Mouse (Mus musculus) WW6 (cell line): ENCODE data around the gene Hectd1.
A peak's percentile ranks its signal among the peaks of the same experiment; 100 is the strongest.

Source experiments
- DNase-seq: peaks from one replicate; pipeline ENCODE4 v3.0.0-alpha.2; 2013; ENCODE audit warnings: low read depth, low spot score

Gene Hectd1

DNA sequence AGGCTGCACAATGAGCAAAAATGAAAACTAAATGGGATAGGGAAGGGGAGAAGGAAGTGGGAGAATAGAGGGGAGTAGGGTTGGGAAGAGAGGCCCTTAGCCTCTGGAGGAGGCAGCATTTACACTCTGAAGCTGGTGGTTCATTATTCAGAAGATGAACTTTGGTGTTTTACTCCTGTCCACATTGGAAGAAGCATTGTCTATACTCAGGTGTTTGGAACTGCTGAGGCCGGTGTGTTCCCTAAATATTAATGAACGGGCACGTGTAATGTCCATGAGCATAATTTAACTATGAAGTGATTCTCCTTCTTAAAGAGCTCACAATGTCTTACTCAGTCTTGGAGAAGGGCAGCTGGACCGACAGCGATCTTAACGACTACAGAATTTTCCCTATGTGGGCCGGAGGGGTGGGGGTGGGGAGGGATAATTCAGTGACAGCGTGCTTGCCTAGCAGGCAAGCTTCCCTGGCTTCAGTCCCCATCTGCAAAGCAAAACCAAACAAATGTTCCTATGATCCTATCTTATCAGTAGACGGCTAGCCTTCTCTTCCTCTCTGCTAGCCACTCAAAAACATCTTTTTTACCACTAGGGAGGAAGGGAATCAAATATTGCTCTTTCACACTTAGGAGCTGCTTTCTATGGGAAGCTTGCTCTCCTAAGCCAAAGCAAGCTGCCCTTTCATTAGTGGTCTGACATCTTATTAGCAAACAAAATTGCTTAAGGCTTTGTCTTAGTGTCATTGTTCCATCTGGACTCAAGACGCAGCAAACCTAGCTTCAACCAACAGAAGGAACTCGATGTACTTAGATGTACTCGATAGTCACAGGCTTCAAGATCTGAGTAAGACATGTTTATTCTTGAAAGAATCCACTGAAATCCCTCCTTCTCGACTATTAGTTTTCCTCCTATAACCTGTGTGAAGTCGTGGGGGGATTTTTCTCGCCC, 14.5 kb upstream of the Hectd1 start:
- no peak for DNase-seq

DNA sequence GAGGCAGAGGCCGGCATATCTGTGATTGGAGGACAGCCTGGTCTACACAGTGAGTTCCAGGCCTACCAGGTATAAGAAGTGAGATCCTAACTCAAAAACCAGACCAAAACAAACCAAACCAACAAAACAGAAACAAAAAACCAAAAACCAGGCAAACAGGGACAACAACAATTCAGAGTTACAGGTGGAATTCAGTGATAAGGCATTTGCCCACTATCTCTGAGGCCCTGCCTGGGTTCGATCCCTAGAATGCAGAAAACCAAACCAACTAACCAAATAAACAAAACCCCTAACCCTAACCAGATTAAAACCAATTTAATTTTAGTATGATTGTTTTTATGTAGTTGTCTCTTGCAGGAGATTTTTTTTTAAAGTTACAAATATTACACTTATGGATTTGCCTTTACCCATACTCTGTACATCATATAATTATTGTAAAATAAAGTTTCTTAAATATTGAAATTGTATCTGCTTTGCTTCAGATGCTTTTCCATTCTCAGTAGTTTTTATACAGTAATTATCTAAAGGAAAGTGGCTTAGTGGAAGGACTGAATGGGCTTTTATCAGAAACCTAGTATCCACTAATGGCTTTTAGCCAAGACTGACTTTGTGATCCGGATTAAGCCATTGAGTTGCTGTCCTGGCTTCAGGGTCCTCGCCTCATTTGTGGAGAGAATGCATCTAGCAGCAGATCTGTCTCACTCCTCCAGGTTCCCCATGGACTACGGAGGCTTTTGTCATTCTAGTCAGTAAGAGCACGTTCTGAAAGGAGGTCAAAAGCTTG, 12.9 kb upstream of the Hectd1 start:
- no peak for DNase-seq

DNA sequence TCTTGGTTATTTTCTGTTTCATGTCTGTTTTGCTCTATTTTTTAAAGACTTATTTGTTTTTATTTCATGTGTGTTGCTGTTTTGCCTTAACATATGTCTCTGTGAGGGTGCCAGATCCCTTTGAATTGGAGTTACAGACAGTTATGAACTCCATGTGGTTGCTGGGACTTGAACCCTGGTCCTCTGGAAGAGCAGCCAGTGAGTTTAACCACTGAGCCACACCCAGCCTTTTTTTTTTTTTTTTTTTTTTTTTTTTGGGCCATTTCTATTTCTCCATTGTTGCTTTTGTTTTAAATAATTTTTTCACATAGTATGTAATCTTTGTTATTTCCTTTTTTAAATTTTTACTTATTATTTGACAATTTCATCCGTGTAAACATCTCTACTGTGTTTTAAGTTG, 10.5 kb upstream of the Hectd1 start:
- DNase-seq, result no peak

DNA sequence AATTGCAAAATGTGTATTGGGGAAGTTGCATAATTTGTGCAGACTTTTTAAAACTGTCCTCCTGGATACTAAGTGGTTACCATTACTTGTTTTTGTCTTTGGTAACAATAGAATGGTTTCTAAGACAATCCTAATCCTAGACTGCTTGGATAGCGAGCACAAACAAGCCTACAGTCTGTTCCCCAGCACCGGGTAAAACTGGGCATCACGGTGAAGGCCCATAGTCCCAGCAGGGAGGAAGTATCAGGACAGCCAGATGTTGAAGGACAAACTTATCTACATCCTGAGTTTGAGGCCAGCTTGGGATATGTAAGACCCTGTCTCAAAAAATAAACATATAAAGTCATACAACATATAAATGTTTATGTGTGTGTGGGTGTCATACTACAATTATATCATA, 5.9 kb upstream of the Hectd1 start:
- DNase-seq, result no peak

DNA sequence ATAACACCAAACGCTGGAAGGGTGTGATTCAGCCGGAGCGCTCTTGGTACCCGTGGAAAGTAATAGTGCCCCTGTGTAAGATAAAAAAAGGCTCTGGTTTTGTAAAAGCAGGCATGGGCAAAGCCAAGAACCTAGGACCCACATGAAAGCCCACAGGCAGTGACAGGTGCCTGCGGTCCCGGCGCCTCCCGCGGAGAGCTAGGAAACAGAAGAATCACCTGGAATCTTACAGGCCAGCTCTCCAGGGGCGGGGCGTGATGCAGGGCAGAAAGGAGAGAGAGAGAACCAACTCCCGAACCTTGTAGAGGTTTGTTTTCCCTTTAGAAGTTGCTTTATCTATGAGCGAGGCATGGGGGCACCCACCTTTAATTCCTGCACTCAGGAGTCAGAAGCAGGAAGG, 2.6 kb upstream of the Hectd1 start:
- DNase-seq, result no peak

DNA sequence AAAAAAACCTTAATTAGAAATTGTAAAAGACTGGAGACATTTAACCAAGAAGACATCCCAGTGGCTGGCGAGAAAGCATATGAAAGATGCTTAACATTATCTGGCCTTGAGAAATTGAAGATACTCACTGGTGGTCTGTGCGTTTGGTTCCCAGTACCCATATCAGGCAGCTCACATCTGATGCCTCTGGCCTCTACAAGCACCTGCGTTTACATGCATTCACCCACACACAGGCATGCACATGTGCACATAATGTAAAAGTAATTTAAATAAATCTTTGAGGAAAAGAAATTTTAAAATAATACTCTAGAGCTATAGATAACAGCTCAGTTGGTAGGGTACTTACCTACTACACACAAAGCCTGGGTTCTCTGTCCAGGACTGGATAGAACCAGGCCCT, 2.0 kb upstream of the Hectd1 start:
- no peak for DNase-seq

DNA sequence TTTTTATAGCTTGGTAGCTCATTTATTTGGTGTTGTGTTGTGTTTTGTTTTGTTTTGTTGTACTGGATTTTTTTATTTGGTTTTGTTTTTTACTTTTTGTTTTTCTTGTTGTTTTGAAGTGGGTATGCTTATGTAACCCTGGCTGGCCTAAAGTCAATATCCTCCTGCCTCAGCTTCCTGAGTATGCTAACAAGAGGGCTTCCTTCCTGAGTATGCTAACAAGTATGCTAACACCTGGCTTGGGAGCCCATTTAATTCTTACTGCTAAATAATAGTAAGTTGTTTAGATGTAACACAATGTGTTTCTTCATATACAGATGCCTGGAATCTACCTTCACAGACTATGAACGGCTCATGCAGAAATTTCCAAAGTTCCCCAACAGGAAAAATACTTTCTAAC, 1.3 kb upstream of the Hectd1 start:
- no peak for DNase-seq

DNA sequence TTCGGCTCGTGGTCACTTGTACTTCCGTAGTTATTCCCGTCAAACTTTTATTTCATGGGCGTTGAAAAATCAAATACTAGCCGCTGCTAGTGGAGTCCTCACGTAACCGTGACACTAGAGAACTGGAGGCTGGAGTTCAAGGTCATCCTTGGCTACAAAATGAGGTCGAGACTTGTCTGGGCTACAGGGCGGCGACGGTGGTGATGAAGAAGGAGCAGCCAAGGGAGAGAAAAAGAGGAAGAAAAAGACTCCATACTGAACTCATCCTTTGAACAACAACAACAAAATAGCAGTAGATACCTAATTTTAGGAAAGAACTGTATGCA, 704 bp upstream of the Hectd1 start:
- no peak for DNase-seq

DNA sequence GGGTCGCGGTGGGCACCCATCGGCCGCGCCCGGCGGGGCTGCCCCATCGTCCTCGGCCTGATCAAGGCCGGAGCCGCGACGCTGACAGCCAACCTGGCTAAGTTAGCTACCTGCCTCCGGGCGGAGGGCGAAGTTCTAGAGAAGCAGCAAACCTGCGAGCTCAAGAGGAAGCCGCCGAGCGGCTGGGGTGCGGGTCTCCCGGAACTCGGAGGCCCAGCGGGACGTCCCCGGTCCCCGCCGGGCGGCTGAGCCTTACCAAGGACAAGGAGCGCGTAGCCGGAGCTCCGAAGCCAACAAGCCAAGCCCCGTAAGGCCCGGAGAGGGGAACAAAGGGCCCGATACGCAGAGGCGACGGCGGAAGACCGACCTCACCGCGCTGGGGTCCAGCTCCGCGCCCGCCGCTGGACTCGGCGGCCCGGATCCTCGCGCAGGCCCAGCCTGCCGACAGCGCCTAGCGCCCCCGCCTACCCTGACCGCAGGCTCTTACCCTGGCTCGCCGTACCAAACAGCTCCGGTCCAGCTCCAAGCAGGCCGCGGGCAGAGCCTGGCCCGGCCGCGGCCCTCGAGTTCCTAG, 533 bp downstream of the Hectd1 start:
- DNase-seq, result no peak

DNA sequence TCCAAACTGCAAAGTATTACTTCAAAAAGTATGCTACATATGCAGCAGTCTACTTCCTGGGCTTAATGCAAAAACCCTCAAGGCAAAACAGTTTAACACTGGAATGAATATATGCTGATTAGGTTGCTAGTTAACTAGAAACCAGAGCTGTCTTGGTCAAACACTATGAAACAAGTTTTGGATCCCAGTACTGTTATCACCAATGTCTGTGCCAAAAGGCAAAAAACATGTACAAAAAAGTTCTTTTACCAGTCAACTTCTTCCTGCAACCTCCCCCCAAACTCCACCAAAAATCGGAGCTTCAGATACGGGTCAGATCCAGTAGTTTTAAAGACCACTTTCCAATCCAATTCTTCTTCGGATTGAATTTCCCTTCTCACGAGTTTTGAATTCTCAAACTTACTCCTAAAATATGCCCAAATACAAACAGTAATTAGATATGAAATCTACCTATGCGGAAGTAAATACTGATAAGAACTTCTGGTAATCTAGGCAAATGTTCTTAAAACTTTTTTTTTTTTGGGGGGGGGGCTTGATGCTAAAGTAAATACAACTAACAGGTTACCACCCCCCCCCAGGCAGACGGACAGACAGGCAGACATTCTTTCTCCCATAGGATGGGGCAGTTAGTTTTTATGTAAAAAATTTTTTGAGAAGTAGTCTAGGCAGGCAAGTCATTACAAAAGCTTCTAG, 1.2 kb downstream of the Hectd1 start:
- no peak for DNase-seq

DNA sequence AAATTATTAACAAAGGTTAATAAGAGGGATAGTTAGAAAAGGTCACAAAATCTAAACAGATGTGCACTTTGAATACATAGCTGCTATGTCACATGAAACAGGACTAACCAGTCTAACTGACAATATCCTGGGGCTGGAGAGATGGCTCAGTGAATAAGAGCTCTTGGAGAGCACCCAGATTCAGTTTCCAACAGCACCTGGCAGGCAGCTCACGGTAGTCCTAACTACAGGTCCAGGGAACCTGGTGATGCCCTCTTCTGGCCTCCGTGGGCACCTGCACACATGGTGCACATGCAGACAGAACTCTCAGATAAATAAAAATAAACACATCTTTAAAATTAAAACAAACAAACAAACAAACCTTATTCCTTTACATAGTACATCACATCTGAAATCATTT, 4.0 kb downstream of the Hectd1 start:
- no peak for DNase-seq

DNA sequence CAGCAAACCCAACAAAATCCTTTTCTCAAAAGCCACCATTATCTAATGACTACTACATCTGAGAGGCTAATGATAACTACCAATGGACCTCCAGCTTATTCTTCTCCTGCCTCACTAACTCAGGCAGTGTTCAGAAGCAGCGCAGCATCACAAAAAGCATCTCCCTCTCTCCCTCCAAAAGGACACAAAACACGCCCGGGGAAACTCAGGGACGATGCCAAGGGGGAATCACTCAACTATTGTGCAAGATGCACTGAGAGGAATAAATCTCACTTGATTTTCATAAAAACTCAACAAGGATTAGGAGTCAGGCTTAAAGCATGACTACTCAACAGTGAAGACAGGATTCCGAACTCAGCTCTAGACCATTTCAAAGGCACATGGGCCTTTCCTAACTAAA, 6.0 kb downstream of the Hectd1 start:
- DNase-seq, result no peak

DNA sequence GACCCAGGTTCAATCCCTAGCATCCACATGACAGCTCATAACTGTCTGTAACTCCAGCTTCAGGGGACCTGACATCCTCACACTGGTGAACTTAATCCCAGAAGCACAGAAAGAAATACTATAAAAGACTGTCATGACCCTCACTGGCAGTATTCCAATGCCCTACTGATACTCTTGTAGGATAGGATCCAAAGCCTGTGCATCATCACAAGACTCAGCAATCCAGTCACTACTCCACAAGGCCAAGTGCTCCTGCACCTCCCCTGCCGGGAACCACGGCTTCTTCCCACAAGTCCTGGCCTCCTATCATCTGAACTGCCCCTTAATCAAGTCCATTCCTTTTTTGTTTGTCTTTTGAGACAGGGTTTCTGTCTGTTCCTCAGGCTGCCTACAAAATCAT, 6.5 kb downstream of the Hectd1 start:
- no peak for DNase-seq

DNA sequence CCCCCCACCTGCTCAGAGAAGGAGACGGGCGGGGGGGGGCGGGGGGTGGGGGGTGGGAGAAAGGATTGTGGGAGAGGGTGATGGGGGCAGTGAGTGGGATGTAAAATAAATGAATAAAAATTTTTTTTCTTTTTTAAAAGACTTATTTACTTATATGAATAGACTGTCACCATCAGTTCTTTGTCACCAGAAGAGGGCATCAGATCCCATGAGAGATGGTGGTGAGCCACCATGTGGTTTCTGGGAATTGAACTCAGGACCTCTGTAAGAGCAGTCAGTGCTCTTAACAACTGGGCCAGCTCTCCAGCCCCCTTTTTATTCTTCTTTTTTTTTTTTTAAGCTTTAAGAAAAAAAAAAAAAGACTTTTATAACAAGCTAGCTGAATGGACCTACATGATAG, 7.1 kb downstream of the Hectd1 start:
- DNase-seq, result no peak

DNA sequence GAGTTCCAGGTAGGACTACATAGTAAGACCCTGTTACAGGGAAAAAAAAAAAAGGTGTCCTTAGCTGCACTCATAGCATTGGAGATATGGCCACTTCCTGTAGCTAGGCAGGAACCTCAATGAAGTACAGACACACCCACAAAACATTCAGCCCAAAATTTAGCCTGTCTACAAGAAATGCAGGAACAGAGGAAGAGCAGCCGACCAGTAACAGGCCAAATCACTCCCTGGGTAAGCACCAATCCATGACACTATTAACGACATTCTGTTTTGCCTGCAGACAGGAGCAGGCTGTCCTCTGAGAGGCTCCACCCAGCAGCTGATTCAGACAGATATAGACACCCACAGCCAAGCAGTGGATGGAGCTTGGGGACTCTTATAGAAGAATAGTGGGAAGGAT, 8.1 kb downstream of the Hectd1 start:
- no peak for DNase-seq

DNA sequence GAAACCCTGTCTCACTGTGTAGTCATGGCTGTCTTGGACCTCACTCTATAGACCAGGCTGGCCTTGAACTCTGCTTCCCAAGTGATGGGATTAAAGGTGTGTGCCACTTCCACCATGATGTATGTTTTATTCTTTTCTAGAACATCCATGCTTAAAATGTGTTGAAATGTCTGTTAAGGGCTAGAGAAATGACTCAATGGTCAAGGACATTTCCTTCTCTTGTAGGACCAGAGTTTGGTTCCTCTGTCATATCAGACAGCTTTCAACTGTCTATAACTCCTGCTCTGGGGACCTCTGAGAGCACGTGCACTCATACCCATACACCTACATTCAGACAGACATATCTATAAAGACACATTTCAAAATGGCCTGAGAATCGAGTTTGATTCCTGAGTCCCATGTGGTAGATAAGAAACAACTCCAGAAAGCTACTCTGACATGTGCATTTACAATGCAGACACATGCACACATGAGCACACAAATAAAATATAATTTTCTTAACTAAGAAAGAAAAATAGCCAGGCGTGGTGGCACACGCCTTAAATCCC, 9.3 kb downstream of the Hectd1 start:
- DNase-seq, result no peak

DNA sequence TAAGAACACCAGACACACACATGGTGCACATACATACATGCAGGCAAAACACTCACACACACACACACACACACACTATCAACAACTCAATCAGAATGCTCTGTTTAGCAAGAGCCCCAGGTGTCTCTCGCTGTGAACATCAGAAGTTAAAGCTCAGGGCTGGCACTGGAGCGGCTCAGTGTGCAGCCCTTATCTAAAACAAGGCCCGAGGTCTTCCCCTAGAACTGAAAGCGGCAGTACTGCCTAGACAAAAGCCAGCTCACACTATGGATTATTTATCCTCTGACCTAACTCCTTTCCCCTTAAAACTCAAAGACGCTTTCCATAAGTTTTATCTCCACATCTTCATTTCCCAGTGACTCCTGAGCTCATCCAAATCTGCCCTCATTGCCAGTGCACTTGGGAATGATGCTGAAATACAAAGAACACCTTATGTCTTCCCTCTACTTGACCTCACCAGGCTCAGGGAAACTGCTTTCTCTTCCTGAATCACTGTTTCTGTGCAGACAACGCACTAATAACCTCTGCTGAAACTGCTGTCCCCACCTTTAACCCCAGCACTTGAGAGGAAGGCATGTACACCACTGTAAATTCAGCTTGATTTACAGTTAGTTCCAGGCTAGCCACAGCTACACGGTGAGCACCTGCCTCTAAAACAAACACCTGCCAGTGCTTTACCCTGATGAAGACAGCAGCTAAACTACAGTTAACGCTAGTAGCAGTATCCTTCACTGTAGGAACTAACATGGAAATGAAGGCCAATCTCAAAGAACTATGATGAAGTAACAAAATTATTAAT, 11.3 kb downstream of the Hectd1 start:
- no peak for DNase-seq

DNA sequence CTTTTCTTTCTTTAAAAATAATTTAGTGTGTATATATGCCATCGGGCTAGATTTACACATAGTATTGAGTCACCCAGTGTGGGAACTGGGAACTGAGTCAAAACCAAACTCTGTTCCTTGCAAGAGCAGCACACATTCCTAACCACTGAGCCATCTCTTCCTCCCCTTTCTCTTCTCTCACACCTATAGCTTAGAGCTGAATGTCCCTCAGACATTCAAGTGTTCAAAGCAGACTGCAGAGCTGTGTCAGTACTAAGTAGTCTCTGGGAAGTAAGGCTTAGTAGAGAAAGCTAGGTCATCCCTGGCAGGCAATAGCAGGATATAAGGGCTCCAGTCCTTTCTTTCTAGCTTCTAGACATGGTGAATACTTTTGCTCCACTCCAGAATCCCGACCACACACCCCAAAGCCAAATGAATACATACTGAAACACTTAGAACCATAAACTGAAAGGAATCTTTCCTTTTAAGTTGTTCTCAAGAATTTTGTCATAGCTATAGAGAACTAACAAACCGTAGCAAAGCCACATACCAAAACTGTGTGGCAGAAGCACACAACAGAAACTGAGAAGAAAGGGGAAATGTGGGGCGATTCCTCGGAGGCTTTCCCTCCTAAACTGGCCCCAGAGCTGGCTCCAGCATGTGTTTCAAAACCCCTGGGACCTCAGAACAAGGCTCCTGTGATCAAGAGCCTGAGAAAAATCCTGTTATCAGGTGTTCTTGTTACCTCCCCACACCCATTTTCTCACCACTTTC, 17.8 kb downstream of the Hectd1 start:
- DNase-seq, result no peak

DNA sequence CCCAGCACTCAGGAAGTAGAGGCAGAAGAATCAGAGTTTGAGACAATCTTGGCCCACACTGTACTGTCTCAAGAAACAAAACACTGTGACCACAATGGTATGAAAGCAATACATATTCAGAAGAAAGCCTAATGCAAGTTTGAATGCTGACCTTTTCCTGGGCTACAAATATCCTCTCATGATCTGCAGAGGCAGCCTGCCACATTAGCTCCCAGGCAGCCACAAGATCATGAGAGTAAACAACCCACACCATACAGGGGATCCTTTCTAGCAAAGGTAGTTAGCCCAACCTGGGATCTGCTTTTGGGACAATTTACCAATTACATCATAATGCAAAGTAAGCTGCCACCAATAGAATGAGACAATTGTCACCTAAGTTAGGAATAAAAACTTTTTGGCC, 18.8 kb downstream of the Hectd1 start:
- DNase-seq, result no peak

DNA sequence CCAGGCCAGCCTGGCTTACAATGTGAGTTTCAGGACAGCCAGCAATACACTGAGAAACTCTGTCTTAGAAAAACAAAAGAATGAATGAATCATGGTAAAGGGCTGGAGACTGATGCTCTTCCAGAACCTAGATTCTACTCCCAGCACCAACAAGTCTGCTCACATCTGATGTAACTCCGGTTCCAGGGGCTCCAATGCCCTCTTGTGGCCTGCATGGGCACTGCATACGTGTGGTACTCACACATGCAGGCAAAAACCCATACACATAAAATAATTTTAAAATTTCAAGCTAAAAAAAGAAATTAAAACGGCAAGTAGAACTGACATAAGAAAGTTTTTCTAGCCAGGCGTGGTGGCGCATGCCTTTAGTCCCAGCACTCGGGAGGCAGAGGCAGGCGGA, 44.5 kb downstream of the Hectd1 start:
- peak; percentile 22 for DNase-seq
